Mouse (Mus musculus) myocyte (in vitro differentiated cells): ENCODE data around the gene Wdr35.

Source experiments
- E2F4 ChIP-seq: IDR thresholded peaks from one replicate; pipeline ENCODE4 v1.6.1; 2011; ENCODE audit warnings: mild to moderate bottlenecking, control low read depth, moderate library complexity; ENCODE audit not compliant: insufficient read depth
- MAX ChIP-seq: IDR thresholded peaks from one replicate; pipeline ENCODE4 v1.6.1; 2011; ENCODE audit warnings: low read depth, mild to moderate bottlenecking, control low read depth
- MYOD1 ChIP-seq, 3 experiments: IDR thresholded peaks; one replicate each; pipeline ENCODE4 v1.6.1; 2011; ENCODE audit warnings: control low read depth in 2 of 3, low read depth in 2 of 3, mild to moderate bottlenecking in 2 of 3, moderate library complexity in 1 of 3; ENCODE audit not compliant: insufficient read length in 2 of 3, control insufficient read depth in 1 of 3
- MYOG ChIP-seq, 3 experiments: IDR thresholded peaks; one replicate each; pipeline ENCODE4 v1.6.1; 2011; ENCODE audit warnings: control low read depth in 2 of 3, low read depth in 2 of 3, mild to moderate bottlenecking in 2 of 3; ENCODE audit not compliant: insufficient read length in 2 of 3, control insufficient read depth in 1 of 3, insufficient read depth in 1 of 3
- POLR2A ChIP-seq: IDR thresholded peaks from one replicate; pipeline ENCODE4 v1.6.1; 2011; ENCODE audit warnings: low read depth, mild to moderate bottlenecking, control low read depth, moderate library complexity; ENCODE audit not compliant: insufficient read length
- POLR2AphosphoS2 ChIP-seq: IDR thresholded peaks from one replicate; pipeline ENCODE4 v1.6.1; 2011; ENCODE audit warnings: low read depth, control low read depth; ENCODE audit not compliant: insufficient read length
- REST ChIP-seq: IDR thresholded peaks from one replicate; pipeline ENCODE4 v1.6.1; 2011; ENCODE audit warnings: mild to moderate bottlenecking, control low read depth, moderate library complexity; ENCODE audit not compliant: insufficient read depth, insufficient read length
- SRF ChIP-seq: IDR thresholded peaks from one replicate; pipeline ENCODE4 v1.6.1; 2011; ENCODE audit warnings: low read depth; ENCODE audit not compliant: control insufficient read depth, insufficient read length
- TCF12 ChIP-seq: IDR thresholded peaks from one replicate; pipeline ENCODE4 v1.6.1; 2011; ENCODE audit warnings: mild to moderate bottlenecking, control low read depth; ENCODE audit not compliant: poor library complexity, insufficient read depth, severe bottlenecking
- TCF3 ChIP-seq: IDR thresholded peaks from one replicate; pipeline ENCODE4 v1.6.1; 2011; ENCODE audit warnings: low read depth, control low read depth; ENCODE audit not compliant: insufficient read length
- USF1 ChIP-seq: IDR thresholded peaks from one replicate; pipeline ENCODE4 v1.6.1; 2011; ENCODE audit warnings: low read depth, mild to moderate bottlenecking, control low read depth, moderate library complexity

DNA sequence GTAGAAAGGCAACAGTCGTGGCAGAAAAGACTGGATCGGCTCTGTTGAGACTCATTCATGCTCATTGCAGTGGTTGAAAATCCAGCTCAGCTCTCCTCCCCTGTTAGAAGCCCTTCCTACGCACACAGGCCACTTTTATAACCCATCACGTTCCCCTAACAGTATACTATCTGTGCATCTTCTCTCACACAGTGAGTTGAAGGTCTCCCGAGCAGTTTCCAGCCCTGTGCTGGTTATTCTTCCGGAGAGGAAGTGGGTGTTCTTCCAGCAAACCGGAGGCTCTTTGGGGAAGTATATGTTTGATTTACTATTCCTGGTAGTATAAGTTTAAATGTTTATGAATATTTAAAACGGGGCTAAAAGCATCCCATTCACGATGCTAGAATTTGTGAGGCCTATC, 26.5 kb upstream of the Wdr35 start:
- TF ChIP-seq POLR2A (no peak), REST (no peak), POLR2AphosphoS2 (no peak), MYOD1 (IDR thresholded peaks at IDR 0.05; ENCODE audit: control insufficient read depth in 1 of 3, insufficient read length in 2 of 3, low read depth in 2 of 3) (no peak), E2F4 (no peak), SRF (no peak), MAX (no peak), TCF12 (no peak), USF1 (no peak), TCF3 (no peak), MYOG (IDR thresholded peaks at IDR 0.05; ENCODE audit: control insufficient read depth in 1 of 3, insufficient read depth in 1 of 3, insufficient read length in 2 of 3, low read depth in 2 of 3) (no peak)
